Mouse (Mus musculus) cerebellum, postnatal 25 days (tissue): Measurements from ENCODE around the gene Gna14.
A peak's percentile ranks its signal among the peaks of the same experiment; 100 is the strongest.

ENCODE experiments used
- DNase-seq, 2 experiments: peaks; one replicate each; pipeline ENCODE4 v3.0.0; 2021; ENCODE audit warnings: mixed read lengths in 2 of 2

Gna14 gene

GRCm38 (mm10) chr19:16598653-16599297, 163.2 kb downstream of the Gna14 start:
- DNase-seq = no peak

- DNase-seq = peak; percentile 66 to 82
These were observed 163.9 kb downstream of the Gna14 start for GRCm38 (mm10) chr19:16599298-16599970.

GRCm38 (mm10) chr19:16602026-16602425, 166.5 kb downstream of the Gna14 start:
- no peak for DNase-seq

- DNase-seq = no peak
These were observed 172.1 kb downstream of the Gna14 start for GRCm38 (mm10) chr19:16607634-16608033.

- DNase-seq = no peak
These were observed 187.6 kb downstream of the Gna14 start for GRCm38 (mm10) chr19:16623154-16623553.

- no peak for DNase-seq
These were observed 189.4 kb downstream of the Gna14 start for GRCm38 (mm10) chr19:16624994-16625393.

GRCm38 (mm10) chr19:16625610-16626395, 190.2 kb downstream of the Gna14 start:
- DNase-seq = no peak
